Mouse (Mus musculus): ENCODE measurements around the gene Mlh1. TPM values are rescaled to one million over a fixed set of nuclear protein-coding genes. Genes with fewer than 3 reads are reported as not detected.

Gene Mlh1
- polyA plus RNA-seq, 2 experiments from 2014 or later, result 11.7 to 12.6 TPM

GRCm38 (mm10) chr9:111285061-111285460, 13.5 kb upstream of the Mlh1 start:
- no peak for ATAC-seq

GRCm38 (mm10) chr9:111275156-111275555, 3.6 kb upstream of the Mlh1 start:
- no peak for ATAC-seq

- no peak for ATAC-seq
These were observed 2.4 kb upstream of the Mlh1 start for GRCm38 (mm10) chr9:111273958-111274357.

- no peak for ATAC-seq
These were observed 1.6 kb upstream of the Mlh1 start for GRCm38 (mm10) chr9:111272996-111273785.

GRCm38 (mm10) chr9:111272356-111272755, 765 bp upstream of the Mlh1 start:
- no peak for ATAC-seq

GRCm38 (mm10) chr9:111271056-111271433, 546 bp downstream of the Mlh1 start:
- peak; percentile 12 for ATAC-seq

GRCm38 (mm10) chr9:111270606-111271005, 985 bp downstream of the Mlh1 start:
- ATAC-seq, result no peak

- ATAC-seq, result no peak
These were observed 3.6 kb downstream of the Mlh1 start for GRCm38 (mm10) chr9:111267998-111268397.

- ATAC-seq, result no peak
These were observed 10.2 kb downstream of the Mlh1 start for GRCm38 (mm10) chr9:111261356-111261755.

GRCm38 (mm10) chr9:111260360-111260985, 11.1 kb downstream of the Mlh1 start:
- no peak for ATAC-seq

- no peak for ATAC-seq
These were observed 19.3 kb downstream of the Mlh1 start for GRCm38 (mm10) chr9:111252161-111252869.

GRCm38 (mm10) chr9:111247682-111248246, 23.8 kb downstream of the Mlh1 start:
- no peak for ATAC-seq

- no peak for ATAC-seq
These were observed 26.0 kb downstream of the Mlh1 start for GRCm38 (mm10) chr9:111245546-111245945.

GRCm38 (mm10) chr9:111243384-111243783, 28.2 kb downstream of the Mlh1 start:
- no peak for ATAC-seq

GRCm38 (mm10) chr9:111239821-111240220, 31.8 kb downstream of the Mlh1 start:
- ATAC-seq, result no peak

- no peak for ATAC-seq
These were observed 33.9 kb downstream of the Mlh1 start for GRCm38 (mm10) chr9:111237726-111238125.

- no peak for ATAC-seq
These were observed 36.9 kb downstream of the Mlh1 start for GRCm38 (mm10) chr9:111234701-111235100.

GRCm38 (mm10) chr9:111228446-111228845, 43.1 kb downstream of the Mlh1 start:
- ATAC-seq, result no peak

GRCm38 (mm10) chr9:111223406-111223805, 48.2 kb downstream of the Mlh1 start:
- ATAC-seq, result no peak

GRCm38 (mm10) chr9:111221580-111221979, 50.0 kb downstream of the Mlh1 start:
- ATAC-seq, result no peak

- no peak for ATAC-seq
These were observed 51.0 kb downstream of the Mlh1 start for GRCm38 (mm10) chr9:111220551-111221080.

GRCm38 (mm10) chr9:111216424-111216823, 55.2 kb downstream of the Mlh1 start:
- ATAC-seq, result no peak

- ATAC-seq, result no peak
These were observed 58.1 kb downstream of the Mlh1 start for GRCm38 (mm10) chr9:111213501-111213900.
